Mouse (Mus musculus): Measurements from ENCODE around the gene Gm39566. TPM values are rescaled to one million over a fixed set of nuclear protein-coding genes. Genes with fewer than 3 reads are reported as not detected.

The Gm39566 gene
- polyA plus RNA-seq, 1 experiment = not detected

DNA sequence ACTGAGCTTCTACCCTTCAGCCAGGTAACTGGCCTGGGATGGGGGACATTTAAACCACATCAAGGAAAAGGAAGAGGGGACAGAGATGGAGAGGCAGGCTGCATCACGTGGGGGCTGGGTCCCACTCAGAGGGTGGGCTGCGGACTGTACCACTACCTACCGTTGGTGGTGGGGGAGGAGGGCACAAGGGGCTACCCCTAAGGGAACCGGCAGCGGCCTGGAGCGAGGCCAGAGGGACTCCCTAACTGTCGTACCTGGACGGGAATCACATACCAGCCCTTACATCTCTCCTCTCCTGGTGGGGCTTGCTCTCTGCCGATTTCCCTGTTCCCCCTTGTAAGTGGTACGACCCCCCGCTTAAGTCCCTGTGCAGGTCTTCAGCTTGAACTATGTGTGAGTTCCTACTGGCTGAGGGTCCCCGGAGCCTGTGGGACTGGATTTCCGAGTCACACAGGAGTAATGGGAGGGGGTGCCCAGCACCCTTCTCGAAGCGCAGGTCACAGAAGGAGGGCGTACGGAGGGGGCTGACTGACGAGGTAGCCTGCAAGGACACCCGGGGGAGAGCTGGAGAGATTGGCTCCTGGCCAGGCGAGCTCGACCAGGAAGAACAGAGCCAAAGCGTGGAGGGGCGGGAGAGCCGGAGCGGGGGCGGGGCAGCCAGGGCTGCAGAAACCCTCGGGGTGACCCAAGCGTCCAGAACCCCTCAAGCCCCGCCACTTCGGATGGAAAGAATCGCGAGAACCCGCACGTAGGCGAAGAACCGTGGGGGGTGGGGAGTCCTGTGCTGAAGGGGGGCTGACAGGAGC is 14.5 kb downstream of the Gm39566 start:
- DNase-seq (ENCODE audit: low read depth, low spot score) = no peak
- WGBS = 6% methylated on average over 36 of the region's 36 CpGs

DNA sequence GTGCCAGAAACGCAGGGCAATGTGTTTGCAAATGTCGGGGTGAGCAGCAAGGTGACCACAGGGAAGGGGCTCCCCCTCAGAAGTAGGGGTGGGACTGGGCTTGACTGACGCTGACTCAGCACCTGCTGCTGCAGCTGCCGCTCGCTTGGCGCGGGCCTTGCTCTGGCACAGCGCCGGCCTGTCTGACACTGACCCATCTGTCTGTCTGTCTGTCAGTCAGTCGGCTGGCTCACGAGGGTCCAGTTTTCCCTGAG is 15.0 kb downstream of the Gm39566 start:
- DNase-seq (ENCODE audit: low read depth, low spot score) = no peak
- 44% methylated on average over 11 of the region's 11 CpGs for WGBS

DNA sequence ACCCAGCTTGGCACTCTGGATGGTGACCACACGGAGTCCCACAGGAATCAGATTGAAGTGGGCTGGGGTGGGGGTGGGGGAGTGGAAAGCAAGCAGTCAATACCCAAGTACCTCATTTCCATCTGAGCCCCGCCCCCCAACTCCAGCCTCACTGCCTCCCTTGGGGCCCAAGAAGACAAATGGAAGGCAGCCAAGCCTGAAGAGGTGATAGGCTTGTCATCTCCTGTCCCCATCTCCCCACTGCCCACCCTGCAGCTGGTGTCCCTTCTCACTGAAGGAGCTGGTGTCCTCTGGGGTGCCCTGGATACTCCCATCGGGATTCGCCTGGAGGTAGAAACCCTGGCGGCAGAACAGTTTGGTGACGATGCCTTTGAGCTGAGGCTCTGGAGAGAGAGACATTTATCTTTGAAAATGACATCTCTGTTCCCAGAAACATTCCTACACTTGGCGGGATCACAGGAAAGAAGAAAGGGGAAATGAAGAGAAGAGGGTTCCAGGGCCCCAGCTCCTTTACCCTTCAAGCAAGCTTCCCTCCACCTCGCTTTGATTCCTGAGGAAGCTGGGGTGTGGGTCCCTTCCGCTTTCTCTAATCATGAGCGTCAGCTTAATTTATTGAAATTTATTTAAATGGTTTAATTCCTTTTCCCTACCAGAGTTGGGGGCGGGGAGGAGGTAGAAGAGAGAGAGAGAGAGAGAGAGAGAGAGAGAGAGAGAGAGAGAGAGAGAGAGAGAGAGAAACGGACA is 15.5 kb downstream of the Gm39566 start:
- 66% methylated on average over 12 of the region's 12 CpGs for WGBS

DNA sequence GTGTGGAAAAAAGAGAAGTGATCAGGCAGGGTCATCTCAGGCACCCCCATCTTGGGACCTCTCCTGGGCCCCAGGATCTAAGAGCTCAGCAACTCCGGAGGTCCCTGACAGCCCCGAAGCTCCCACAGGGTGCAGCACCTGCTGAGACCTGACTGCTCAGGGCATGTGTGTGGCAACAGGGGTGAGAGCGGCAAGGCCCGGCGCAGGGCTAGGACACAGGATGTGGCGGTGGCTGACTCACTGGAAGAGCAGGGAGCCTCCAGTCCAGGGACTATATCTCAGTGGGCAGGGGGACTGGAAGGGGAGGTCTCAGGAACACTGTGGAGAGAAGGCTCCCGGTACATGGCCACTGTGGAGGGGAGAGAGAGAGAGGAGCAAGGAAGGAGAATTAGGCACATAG is 17.2 kb downstream of the Gm39566 start:
- no peak for DNase-seq (ENCODE audit: low read depth, low spot score)
- WGBS = 82% methylated on average over 7 of the region's 7 CpGs

More for the DNA sequence above, 15.5 kb downstream of the Gm39566 start:
- DNase-seq (ENCODE audit: low read depth, low spot score) = no peak

DNA sequence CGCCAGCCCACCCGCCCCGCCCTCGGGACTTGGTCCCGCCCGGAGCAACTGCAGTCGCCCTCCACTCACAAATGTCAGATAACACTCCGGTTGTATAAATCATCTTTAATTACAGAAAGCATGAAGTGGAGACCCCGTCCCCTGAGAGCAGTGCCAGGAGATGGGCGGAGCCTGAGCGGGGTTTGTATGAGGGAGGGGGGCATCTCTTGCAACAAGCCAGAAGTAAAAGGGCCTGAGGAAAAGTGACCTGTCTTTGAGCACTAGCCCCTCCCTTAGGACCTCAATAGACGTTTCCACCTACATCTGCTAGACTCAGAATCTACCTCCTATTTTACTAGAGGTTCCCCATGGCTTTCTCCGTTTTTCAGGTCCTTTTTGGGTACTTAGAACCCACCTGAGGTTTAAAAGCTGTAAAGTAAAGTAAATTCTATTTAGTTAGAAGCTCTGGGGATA is 19.1 kb downstream of the Gm39566 start:
- no peak for DNase-seq (ENCODE audit: low read depth, low spot score)
- WGBS = 5% methylated on average over 13 of the region's 13 CpGs

DNA sequence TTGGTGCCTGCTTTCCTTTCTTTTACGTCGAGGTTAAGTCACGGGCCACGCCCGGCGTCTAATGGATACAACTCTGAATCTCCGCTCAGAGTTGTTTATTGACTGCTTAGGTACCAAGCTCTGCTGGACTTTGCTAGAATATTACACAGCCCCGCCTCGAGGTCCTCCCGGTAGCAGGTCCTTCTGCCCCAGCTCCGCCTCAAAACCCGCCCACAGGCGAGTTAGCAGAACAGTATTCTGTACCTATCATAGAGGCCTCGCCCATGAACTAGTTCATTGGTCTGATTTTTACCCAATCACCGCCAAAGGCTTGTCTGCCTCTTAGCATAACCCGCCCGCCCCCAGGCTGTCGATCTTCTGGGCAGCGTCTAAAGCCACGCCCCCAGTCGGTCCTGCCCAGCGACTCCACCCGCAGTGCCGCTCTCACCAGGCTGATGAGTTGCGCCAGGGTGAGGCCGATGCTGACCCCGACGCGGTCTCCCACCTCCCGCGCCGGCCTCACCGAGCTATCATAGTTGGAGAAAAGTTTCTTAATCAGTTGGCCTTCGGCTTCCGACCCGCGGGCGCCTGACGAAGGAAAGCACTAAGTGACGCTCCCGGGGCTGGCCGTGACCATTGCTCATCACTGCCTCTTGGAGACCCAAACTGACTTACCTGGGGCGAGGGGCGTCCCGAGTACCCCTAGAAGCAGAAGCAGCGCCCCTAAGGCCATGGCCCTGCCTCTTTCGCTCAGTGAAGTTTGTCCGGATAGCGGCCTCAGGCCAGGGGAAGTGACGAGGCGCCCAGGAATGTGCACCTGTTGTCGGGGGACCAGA is 19.7 kb downstream of the Gm39566 start, which contains the start of gene Chrnb1:
Gene Chrnb1, minus strand, starts transcription at position 776 of the 815 bp plus-strand sequence.
- DNase-seq (ENCODE audit: low read depth, low spot score) = peak; percentile 99
- under 1% methylated on average over 52 of the region's 52 CpGs for WGBS

DNA sequence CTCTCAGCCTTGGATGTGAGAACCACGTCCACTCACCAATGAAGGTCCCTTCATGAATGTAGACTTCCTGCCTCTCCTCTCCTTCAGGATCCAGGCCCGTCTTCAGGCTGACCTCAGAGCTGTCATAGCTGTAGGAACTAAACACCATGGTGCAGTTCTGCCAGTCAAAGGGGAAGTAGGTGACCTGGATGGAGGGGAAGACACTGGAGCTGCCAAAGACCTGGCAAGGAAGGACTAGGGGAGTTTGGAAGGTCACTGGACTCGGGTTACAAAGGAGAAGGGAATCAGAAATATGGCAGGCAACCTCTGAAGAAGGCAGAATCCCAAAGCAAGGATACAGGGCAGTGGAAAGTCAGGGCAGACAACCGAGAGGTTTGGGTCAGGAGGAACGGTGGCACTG is 21.7 kb downstream of the Gm39566 start:
- 79% methylated on average over 5 of the region's 5 CpGs for WGBS
- DNase-seq (ENCODE audit: low read depth, low spot score) = no peak

DNA sequence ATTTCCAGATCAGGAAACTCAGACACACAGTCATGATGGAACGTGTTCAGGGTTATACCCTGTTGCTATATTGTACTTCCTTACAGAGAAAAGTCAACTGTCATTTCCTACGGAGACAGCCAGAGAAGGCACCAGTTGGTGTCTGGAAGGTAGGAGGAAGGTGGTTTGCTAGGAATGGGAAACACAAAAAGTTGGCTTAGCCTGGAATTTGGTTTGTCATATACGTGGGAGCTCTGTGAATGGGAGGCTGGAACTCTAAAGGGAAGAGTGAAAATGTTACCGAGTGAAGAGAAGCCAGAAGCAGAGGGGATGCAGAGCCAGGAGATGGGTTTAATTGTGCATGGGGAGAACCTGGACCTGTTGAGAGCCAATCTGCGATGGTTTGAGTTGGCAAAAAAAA is 23.7 kb downstream of the Gm39566 start:
- WGBS = 76% methylated on average over 5 of the region's 5 CpGs
- no peak for DNase-seq (ENCODE audit: low read depth, low spot score)

DNA sequence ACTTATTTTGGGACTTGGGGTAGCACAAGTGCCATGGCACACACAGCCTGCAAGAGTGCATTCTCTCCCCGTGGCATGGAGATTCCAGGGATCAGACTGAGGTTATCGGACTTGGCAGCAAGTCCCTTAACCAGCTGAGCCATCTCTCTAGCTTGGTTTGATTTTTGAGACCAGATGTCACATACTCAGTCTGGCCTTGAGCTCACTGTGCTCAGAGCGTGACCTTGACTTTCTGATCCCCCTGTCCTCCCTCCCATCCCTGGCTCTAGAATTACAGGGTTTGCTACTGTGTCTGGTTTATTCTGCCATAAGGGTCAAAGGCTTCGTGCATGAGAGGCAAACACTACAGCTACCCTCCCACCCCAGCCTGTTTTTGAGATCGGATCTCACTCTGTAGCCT is 25.7 kb downstream of the Gm39566 start:
- WGBS = 60% methylated on average over 5 of the region's 5 CpGs
- DNase-seq (ENCODE audit: low read depth, low spot score) = no peak

DNA sequence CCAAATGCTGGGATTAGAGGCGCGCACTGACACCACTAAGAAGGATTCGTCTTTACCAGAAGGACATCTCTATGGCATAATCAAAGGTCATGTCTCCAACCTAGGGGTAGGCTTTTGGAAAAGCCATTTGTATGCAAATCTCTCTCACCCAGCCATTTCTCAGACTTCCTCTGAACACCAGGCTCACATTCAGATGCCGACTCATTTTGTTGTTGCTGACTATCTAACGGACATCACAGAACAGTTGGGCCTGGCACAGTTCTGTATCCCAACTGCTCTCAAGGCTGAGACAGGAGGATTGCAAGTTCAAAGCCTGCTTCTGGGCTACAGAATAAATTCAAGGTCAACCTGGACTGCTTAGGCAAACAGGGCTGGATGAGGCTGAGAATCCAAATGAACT is 27.8 kb downstream of the Gm39566 start:
- DNase-seq (ENCODE audit: low read depth, low spot score) = no peak
- 92% methylated on average over 5 of the region's 5 CpGs for WGBS

DNA sequence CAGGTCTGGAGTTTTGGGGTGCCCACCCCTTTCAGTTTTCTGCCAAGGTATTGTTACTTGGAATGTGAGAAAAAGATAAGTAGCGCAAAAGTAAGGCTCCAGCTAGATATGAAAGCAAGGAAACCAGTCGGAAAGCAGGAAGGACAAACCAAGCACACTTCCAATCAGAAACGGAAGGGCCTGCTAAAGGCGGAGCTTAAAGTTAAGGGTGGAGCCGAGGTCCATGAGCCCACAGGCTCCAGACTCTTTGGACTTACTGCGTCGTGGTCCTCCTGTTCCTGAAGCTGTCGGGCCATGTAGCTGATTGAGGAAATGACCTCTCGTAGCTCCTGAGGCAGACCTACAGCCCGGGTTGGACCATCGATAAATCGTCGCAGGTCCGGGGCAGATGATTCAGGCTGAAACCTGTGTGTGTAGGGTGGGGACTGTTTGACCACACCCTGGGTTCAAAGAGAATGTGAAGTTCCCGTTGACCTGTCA is 30.3 kb downstream of the Gm39566 start:
- peak; percentile 78 for DNase-seq (ENCODE audit: low read depth, low spot score)
- WGBS = 12% methylated on average over 15 of the region's 15 CpGs

DNA sequence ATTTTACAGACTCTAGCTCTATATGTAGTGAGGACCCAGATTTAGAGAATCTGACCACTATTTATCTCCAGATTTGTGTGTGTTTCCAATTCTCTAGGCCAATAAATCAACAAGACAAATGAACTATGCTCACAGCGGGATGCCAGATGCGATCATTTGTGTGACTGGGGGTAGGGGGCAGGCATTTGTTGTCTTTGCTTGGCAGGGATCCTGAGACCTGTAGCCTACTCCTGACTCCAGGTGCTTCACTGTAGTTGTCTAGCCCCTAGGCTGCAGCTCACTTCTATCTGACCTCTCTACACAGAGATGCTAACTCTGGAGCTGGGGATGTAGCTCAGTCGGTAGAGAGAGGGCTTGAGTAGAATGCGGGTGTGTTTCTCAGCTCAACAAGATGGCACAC is 33.3 kb downstream of the Gm39566 start:
- 34% methylated on average over 4 of the region's 4 CpGs for WGBS
- DNase-seq (ENCODE audit: low read depth, low spot score) = no peak

DNA sequence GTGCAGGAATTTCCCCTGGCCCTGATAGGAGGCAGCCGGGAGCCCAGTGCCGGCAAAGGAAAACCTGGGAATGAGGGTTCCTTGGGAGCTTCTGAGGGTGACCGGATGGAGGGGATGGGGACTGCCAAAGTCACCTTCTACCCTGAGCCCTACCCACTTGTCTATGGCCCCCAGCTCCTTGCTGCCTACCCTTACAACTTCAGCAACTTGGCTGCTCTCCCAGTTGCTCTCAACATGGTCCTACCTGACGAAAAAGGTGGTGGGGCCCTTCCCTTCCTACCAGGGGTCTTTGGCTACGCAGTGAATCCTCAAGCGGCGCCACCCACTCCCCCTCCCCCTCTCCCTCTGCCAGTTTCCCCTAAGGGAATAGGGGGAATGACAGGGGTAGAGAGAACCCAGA is 36.1 kb downstream of the Gm39566 start:
- WGBS = 77% methylated on average over 7 of the region's 7 CpGs
- no peak for DNase-seq (ENCODE audit: low read depth, low spot score)

DNA sequence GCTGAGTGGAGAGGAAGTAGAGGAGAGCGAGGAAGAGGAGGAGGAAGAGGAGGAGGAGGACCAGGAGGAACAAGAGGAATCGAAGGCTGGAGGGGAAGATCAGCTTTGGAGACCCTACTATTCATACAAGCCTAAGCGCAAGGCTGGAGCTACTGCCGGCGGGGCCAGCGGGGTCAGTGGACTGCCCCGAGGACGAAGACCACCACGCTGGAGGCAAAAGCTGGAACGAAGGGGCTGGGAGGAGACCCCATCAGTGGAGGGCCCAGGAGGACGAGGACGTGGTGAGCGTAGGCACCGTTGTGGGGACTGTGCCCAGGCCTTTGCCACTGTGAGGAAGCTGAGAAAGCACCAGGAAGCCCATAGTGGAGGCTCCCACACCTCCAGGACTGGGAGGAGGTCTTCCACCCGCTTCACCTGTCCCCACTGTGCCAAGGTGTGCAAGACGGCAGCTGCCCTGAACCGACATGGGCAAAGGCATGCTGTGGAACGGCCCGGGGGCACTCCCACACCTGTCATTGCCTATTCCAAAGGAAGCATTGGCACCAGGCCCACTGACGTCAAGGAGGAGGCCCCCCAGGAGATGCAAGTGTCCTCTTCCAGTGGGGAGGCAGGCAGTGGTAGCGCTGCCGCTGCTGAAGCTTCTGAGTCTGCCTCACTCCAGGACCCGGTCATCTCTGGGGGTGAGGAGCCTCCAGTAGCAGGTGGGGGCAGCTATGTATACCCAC is 36.7 kb downstream of the Gm39566 start:
- no peak for DNase-seq (ENCODE audit: low read depth, low spot score)
- 65% methylated on average over 23 of the region's 23 CpGs for WGBS

DNA sequence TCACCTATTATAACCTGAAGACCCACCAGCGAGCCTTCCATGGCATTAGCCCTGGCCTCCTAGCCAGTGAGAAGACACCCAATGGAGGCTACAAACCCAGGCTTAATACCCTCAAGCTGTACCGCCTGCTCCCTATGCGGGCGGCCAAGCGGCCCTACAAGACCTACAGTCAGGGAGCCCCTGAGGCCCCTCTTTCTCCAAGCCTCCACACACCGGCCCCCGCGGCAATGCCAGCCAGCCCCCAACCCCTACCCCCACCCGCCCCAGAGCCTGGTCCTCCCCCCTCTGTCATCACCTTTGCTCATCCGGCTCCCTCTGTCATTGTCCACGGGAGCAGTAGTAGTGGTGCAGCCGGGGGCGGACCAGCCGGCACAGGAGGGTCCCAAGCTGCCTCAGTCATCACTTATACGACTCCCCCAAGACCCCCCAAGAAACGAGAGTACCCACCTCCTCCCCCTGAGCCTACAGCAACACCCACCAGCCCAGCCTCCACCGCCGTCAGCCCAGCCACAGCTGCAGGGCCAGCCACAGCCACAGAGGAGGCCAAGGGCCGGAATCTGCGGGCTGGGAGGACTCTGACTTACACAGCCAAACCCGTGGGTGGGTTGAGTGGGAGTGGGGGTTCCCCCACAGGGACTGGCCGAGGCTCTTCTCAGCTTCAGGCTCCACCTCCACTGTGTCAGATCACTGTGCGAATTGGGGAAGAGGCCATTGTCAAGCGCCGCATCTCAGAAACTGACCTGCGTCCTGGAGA is 37.4 kb downstream of the Gm39566 start:
- no peak for DNase-seq (ENCODE audit: low read depth, low spot score)
- 79% methylated on average over 26 of the region's 26 CpGs for WGBS

DNA sequence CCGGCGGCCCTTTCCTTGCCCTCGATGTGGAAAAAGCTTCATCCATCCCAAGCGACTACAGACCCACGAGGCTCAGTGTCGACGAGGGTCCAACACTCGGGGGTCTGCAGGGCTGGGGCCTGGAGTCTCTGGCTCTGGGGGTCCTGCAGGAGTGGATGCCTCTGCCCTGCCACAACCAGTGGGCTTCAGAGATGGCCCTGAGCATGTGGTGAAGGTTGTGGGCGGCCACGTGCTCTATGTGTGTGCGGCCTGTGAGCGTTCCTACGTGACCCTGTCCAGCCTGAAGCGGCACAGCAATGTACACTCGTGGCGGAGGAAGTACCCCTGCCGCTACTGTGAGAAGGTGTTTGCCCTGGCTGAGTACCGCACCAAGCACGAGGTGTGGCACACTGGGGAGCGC is 38.6 kb downstream of the Gm39566 start:
- no peak for DNase-seq (ENCODE audit: low read depth, low spot score)

DNA sequence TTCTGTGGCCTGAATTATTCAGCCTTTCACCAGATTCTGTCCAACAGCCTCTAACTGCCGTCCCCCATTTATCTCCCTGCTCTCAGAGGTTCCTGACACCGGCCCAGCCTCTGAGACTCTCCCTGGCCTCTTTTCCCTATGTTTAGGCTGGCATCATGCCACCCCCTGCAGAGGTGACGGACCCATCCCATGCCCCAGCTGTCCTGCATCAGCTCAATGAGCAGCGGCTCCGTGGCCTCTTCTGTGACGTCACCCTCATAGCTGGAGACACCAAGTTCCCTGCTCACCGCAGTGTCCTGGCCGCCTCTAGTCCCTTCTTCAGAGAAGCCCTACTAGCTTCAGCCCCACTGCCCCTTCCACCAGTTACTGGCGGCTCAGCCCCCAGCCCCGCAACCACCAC is 39.4 kb downstream of the Gm39566 start:
- no peak for DNase-seq (ENCODE audit: low read depth, low spot score)
- WGBS = 75% methylated on average over 10 of the region's 10 CpGs

More for the DNA sequence above, 38.6 kb downstream of the Gm39566 start:
- 87% methylated on average over 20 of the region's 20 CpGs for WGBS

DNA sequence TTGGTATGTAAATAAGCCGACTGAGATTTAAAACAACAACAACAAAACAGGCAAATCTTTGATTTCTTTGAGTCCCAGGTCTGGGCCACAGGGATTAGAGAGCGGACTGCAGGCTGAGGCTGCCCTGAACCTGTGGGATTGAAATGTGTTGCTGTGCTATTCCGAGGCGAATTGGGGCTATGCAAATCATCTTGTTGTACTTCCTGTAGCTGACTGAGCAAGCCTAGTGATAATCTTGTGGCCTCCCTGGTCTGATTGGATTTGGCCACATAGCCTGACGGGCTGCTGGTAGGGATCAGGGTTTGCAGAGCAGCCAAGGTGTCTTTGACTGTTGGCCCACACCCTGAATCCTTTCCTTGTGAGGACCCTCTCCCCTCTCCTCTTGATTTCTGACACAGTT is 40.1 kb downstream of the Gm39566 start:
- no peak for DNase-seq (ENCODE audit: low read depth, low spot score)
- WGBS = 56% methylated on average over 5 of the region's 5 CpGs

DNA sequence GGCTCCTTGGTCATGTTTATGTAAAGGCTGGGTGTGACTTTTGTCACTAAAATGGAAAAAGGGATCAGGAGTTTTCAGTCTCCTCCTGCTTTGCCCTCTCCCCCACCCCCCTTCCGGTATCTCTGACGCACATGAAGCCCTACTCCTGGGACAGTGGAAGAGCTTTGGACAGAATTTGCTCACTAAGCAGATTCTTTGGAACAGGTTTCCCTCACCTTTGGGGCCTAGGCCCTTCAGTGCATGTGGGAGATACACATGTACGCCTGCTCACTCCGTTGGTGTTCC is 47.5 kb downstream of the Gm39566 start:
- 70% methylated on average over 4 of the region's 4 CpGs for WGBS
- DNase-seq (ENCODE audit: low read depth, low spot score) = no peak

Measured in large intestine, adult 2 months (tissue).